Mouse (Mus musculus): ENCODE data around the gene Reln. TPM values are rescaled to one million over a fixed set of nuclear protein-coding genes. Genes with fewer than 3 reads are reported as not detected.
A peak's percentile ranks its signal among the peaks of the same experiment; 100 is the strongest.

Reln gene
- total and polyA plus RNA-seq, 2 experiments from 2014 or later = 25.3 to 189 TPM

DNA sequence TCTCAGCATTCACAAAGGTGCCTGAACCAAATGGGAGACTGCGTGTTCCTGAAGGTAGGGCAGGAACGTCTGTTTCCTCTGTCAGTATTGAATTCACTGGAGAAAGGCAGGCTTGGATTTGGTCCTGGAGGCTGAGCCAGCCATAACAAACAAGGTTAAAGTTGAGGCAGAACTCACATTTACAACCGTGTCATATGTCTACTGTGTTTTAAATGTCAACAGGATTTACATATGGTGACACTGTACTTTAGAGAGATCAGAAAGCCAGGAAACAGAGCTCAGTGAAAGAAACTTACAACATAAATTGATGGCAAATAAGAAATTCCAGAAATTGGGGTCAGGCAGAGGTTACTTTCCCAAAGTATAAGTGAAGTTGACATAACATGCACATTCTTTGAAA lies 9.1 kb downstream of the Reln start:
- H3K27ac ChIP-seq (ENCODE audit: low read depth, low read length) = no peak overlapping the region
- no peaks in the 10 kb centered on the region for H3K36me3 ChIP-seq (ENCODE audit: insufficient read depth, low read length)
- no peaks in the 10 kb centered on the region for H3K27me3 ChIP-seq (ENCODE audit: insufficient read depth, low read length)
- no peaks in the 10 kb centered on the region for H3K9me3 ChIP-seq (ENCODE audit: low read length)
- H3K4me3 ChIP-seq (ENCODE audit: low read depth, low read length) = no peak overlapping the region
- 77% methylated on average over 3 of the region's 3 CpGs for WGBS
- no peak for TF ChIP-seq CTCF (IDR thresholded peaks at IDR 0.05)
- no peak for DNase-seq (ENCODE audit: low spot score)
- ATAC-seq (ENCODE audit: low FRiP score) = no peak
- H3K4me1 ChIP-seq (ENCODE audit: insufficient read depth, low read length) = no peaks in the 10 kb centered on the region
- H3K4me2 ChIP-seq (ENCODE audit: low read depth, low read length, poor library complexity, severe bottlenecking) = no peak overlapping the region
- no peak overlapping the region for H3K9ac ChIP-seq (replicated peaks; ENCODE audit: low read length, poor library complexity, severe bottlenecking)

DNA sequence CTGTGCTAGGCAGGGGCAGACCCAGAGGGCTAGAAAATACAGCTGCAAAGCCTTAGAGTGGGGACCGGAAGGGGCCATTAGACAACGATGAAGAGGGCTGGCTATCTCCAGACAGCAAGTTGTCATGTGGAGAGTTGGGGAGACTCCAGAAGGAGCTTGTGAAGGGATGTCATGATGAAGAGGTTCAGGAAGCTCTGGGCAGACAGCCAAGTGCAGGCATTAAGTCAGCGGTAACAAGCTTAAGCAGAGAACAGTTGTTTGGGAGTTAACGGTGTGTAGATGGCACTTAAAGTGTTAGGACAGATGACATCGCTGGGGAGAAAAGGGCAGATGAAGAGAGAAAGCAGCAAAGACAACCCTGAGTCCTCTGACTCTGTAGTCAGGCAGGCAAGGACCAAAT lies 13.7 kb downstream of the Reln start:
- DNase-seq (ENCODE audit: low spot score) = peak; percentile 80
- no peak for ATAC-seq (ENCODE audit: low FRiP score)
- TF ChIP-seq CTCF (IDR thresholded peaks at IDR 0.05) = no peak
- Histone ChIP-seq H3K36me3 (ENCODE audit: insufficient read depth, low read length) (no peaks in the 10 kb centered on the region), H3K27me3 (ENCODE audit: insufficient read depth, low read length) (no peaks in the 10 kb centered on the region), H3K4me3 (ENCODE audit: low read depth, low read length) (no peak overlapping the region), H3K4me2 (ENCODE audit: low read depth, low read length, poor library complexity, severe bottlenecking) (no peak overlapping the region), H3K4me1 (ENCODE audit: insufficient read depth, low read length) (no peaks in the 10 kb centered on the region), H3K27ac (ENCODE audit: low read depth, low read length) (no peak overlapping the region), H3K9me3 (ENCODE audit: low read length) (no peaks in the 10 kb centered on the region), H3K9ac (replicated peaks; ENCODE audit: low read length, poor library complexity, severe bottlenecking) (no peak overlapping the region)
- 53% methylated on average over 5 of the region's 5 CpGs for WGBS

DNA sequence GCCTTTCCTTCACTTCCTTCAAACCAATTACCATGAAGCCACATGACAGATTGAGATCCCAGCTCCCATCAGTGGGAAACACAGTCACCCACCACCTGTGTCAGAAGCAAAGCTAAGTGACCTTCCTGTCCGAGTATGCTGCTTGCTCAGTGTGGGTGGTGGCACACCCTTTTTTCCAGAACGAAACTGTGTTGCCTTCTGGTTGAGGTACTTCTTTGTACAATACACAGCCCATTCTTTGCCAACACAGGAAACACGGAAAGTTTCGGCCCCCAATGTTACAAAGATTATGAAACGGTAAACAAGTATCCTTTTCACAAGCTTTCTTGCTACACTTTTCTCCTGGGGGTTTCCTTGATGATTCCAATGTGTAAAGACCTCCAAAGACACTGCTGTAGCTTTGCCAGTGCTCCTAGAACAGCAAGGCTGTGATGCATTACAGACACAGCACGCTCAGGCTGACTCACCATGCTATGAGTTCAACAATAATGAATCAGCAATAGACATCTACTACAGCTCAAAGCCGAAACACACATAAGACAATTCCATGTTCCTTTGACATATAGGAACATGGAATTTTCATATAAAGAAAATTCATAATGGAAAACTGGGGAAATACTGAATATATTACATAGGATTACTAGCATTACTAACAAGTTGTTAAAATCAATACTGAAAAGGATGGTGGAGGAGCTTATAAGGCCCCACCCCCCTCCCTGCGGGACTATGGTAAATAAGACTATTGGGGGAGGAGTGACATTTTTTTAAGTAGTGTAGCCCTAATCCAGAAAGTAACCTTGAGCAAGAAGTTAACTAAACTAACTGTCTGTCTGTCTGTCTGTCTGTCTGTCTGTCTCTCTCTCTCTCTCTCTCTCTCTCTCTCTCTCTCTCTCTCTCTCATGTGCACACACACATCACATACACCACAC lies 15.8 kb downstream of the Reln start:
- Histone ChIP-seq H3K4me1 (ENCODE audit: insufficient read depth, low read length) (no peaks in the 10 kb centered on the region), H3K36me3 (ENCODE audit: insufficient read depth, low read length) (no peaks in the 10 kb centered on the region), H3K4me3 (ENCODE audit: low read depth, low read length) (no peak overlapping the region), H3K4me2 (ENCODE audit: low read depth, low read length, poor library complexity, severe bottlenecking) (no peak overlapping the region), H3K9ac (replicated peaks; ENCODE audit: low read length, poor library complexity, severe bottlenecking) (no peak overlapping the region), H3K27ac (ENCODE audit: low read depth, low read length) (no peak overlapping the region), H3K27me3 (ENCODE audit: insufficient read depth, low read length) (no peaks in the 10 kb centered on the region), H3K9me3 (ENCODE audit: low read length) (no peaks in the 10 kb centered on the region)
- DNase-seq (ENCODE audit: low spot score) (no peak), ATAC-seq (ENCODE audit: low FRiP score) (no peak)
- TF ChIP-seq CTCF (IDR thresholded peaks at IDR 0.05) = no peak
- WGBS = 86% methylated on average over 8 of the region's 8 CpGs

DNA sequence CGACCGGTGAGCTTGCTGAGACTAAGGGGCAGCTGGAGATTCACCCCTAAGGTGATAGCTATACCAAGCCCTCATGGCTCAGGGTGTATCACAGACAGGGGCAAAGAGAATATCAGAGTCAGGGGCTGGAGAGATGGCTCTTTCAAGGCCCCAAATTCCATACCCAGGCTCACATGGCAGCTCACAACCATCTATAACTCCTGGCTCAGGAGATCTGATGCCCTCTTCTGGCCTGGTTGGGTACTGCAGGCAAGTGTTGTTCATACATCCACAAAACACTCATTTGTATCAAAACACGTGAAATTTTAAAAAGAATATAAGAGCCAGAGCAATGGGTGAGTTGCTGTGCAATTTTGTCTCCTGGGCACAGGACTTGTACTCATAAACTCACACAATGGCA lies 17.3 kb downstream of the Reln start:
- Histone ChIP-seq H3K27ac (ENCODE audit: low read depth, low read length) (no peak overlapping the region), H3K4me2 (ENCODE audit: low read depth, low read length, poor library complexity, severe bottlenecking) (no peak overlapping the region), H3K9ac (replicated peaks; ENCODE audit: low read length, poor library complexity, severe bottlenecking) (no peak overlapping the region), H3K27me3 (ENCODE audit: insufficient read depth, low read length) (no peaks in the 10 kb centered on the region), H3K9me3 (ENCODE audit: low read length) (no peaks in the 10 kb centered on the region), H3K4me1 (ENCODE audit: insufficient read depth, low read length) (no peaks in the 10 kb centered on the region), H3K4me3 (ENCODE audit: low read depth, low read length) (no peak overlapping the region), H3K36me3 (ENCODE audit: insufficient read depth, low read length) (no peaks in the 10 kb centered on the region)
- TF ChIP-seq CTCF (IDR thresholded peaks at IDR 0.05) = peak; percentile 73
- 82% methylated on average over 3 of the region's 3 CpGs for WGBS
- ATAC-seq (ENCODE audit: low FRiP score) (no peak), DNase-seq (ENCODE audit: low spot score) (no peak)

DNA sequence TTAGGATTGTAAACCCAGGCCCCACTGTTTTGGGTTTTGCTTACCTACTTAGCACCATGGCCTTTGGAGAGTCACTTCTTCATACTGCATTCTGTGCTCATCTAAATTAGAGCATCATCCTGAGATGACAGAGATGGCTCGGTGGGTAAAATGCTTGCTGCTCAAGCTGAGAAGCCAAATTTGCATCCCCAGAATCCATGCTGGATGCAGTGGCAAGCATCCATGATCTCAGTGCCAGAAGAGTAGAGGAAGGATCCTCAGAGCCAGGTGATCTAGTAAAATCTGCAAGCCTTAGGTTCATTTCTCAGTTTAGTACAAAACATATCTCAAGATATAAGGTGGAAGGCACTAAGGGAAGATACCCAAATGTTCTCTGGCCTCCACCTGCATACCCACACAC lies 20.7 kb downstream of the Reln start:
- DNase-seq (ENCODE audit: low spot score) = no peak
- TF ChIP-seq CTCF (IDR thresholded peaks at IDR 0.05) = no peak
- 55% methylated on average over 1 of the region's 1 CpGs for WGBS

DNA sequence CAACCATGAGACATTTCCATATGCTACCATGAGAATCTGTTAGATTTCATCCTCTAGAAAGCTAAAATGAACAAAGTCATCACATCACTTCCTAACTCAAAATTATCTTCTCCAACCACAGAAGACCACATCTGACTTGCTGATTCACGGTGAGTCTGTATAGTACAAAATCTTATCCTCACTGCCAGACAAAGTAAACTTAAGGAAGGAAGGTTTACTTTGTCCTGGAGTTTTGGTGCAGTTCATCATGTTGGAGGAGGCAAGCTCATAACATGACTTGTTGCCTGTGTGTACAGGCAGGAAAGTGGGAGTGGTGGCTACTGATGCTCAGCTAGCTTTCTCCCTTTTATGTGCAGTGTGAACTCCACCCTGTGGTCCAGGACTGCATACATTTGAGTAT lies 26.7 kb downstream of the Reln start:
- Histone ChIP-seq H3K4me1 (ENCODE audit: insufficient read depth, low read length) (no peaks in the 10 kb centered on the region), H3K4me2 (ENCODE audit: low read depth, low read length, poor library complexity, severe bottlenecking) (no peak overlapping the region), H3K9me3 (ENCODE audit: low read length) (no peaks in the 10 kb centered on the region), H3K4me3 (ENCODE audit: low read depth, low read length) (no peak overlapping the region), H3K36me3 (ENCODE audit: insufficient read depth, low read length) (no peaks in the 10 kb centered on the region), H3K27ac (ENCODE audit: low read depth, low read length) (no peak overlapping the region), H3K9ac (replicated peaks; ENCODE audit: low read length, poor library complexity, severe bottlenecking) (no peak overlapping the region), H3K27me3 (ENCODE audit: insufficient read depth, low read length) (no peaks in the 10 kb centered on the region)
- DNase-seq (ENCODE audit: low spot score) = no peak
- TF ChIP-seq CTCF (IDR thresholded peaks at IDR 0.05) = no peak
- 89% methylated on average over 1 of the region's 1 CpGs for WGBS
- no peak for ATAC-seq (ENCODE audit: low FRiP score)

More for the DNA sequence above, 20.7 kb downstream of the Reln start:
- Histone ChIP-seq H3K9ac (replicated peaks; ENCODE audit: low read length, poor library complexity, severe bottlenecking) (no peak overlapping the region), H3K36me3 (ENCODE audit: insufficient read depth, low read length) (no peaks in the 10 kb centered on the region), H3K4me3 (ENCODE audit: low read depth, low read length) (no peak overlapping the region), H3K9me3 (ENCODE audit: low read length) (no peaks in the 10 kb centered on the region), H3K4me1 (ENCODE audit: insufficient read depth, low read length) (no peaks in the 10 kb centered on the region), H3K27ac (ENCODE audit: low read depth, low read length) (no peak overlapping the region), H3K4me2 (ENCODE audit: low read depth, low read length, poor library complexity, severe bottlenecking) (no peak overlapping the region), H3K27me3 (ENCODE audit: insufficient read depth, low read length) (no peaks in the 10 kb centered on the region)
- no peak for ATAC-seq (ENCODE audit: low FRiP score)
